Mouse (Mus musculus) urinary bladder, postnatal 25 days (tissue): ENCODE results near the gene Tenm2.

Experiments
- DNase-seq: peaks from one replicate; pipeline ENCODE4 v3.0.0; 2022; ENCODE audit warnings: low spot score

Tenm2 gene

GRCm38 (mm10) chr11:36482136-36482535, 753.6 kb downstream of the Tenm2 start:
- DNase-seq = no peak

- no peak for DNase-seq
Observed at GRCm38 (mm10) chr11:36481524-36481923, 754.2 kb downstream of the Tenm2 start.

- DNase-seq = no peak
Observed at GRCm38 (mm10) chr11:36481086-36481485, 754.7 kb downstream of the Tenm2 start.

- no peak for DNase-seq
Observed at GRCm38 (mm10) chr11:36469811-36470551, 765.8 kb downstream of the Tenm2 start.

GRCm38 (mm10) chr11:36458451-36458850, 777.3 kb downstream of the Tenm2 start:
- no peak for DNase-seq

- no peak for DNase-seq
Observed at GRCm38 (mm10) chr11:36454076-36454475, 781.7 kb downstream of the Tenm2 start.

GRCm38 (mm10) chr11:36452436-36452835, 783.3 kb downstream of the Tenm2 start:
- DNase-seq = no peak

- no peak for DNase-seq
Observed at GRCm38 (mm10) chr11:36446351-36446750, 789.4 kb downstream of the Tenm2 start.

GRCm38 (mm10) chr11:36443821-36444220, 791.9 kb downstream of the Tenm2 start:
- no peak for DNase-seq

- no peak for DNase-seq
Observed at GRCm38 (mm10) chr11:36441801-36442200, 794.0 kb downstream of the Tenm2 start.

- no peak for DNase-seq
Observed at GRCm38 (mm10) chr11:36436251-36436650, 799.5 kb downstream of the Tenm2 start.

- DNase-seq = no peak
Observed at GRCm38 (mm10) chr11:36428947-36429346, 806.8 kb downstream of the Tenm2 start.

GRCm38 (mm10) chr11:36424959-36425358, 810.8 kb downstream of the Tenm2 start:
- DNase-seq = no peak

- DNase-seq = no peak
Observed at GRCm38 (mm10) chr11:36420047-36420446, 815.7 kb downstream of the Tenm2 start.

- DNase-seq = no peak
Observed at GRCm38 (mm10) chr11:36415244-36415643, 820.5 kb downstream of the Tenm2 start.

GRCm38 (mm10) chr11:36410881-36411280, 824.9 kb downstream of the Tenm2 start:
- no peak for DNase-seq

- no peak for DNase-seq
Observed at GRCm38 (mm10) chr11:36395803-36396710, 839.7 kb downstream of the Tenm2 start.

GRCm38 (mm10) chr11:36384696-36385095, 851.1 kb downstream of the Tenm2 start:
- DNase-seq = no peak

GRCm38 (mm10) chr11:36371814-36372213, 864.0 kb downstream of the Tenm2 start:
- DNase-seq = no peak

GRCm38 (mm10) chr11:36365067-36365466, 870.7 kb downstream of the Tenm2 start:
- DNase-seq = no peak

- DNase-seq = no peak
Observed at GRCm38 (mm10) chr11:36364441-36364840, 871.3 kb downstream of the Tenm2 start.

- DNase-seq = no peak
Observed at GRCm38 (mm10) chr11:36362514-36362913, 873.2 kb downstream of the Tenm2 start.

GRCm38 (mm10) chr11:36353252-36353651, 882.5 kb downstream of the Tenm2 start:
- no peak for DNase-seq
